Mouse (Mus musculus): Measurements from ENCODE around the gene Olfr30. TPM values are rescaled to one million over a fixed set of nuclear protein-coding genes. Genes with fewer than 3 reads are reported as not detected.
"Not testable (repeated sequence)": the region's sequence is repeated elsewhere in the genome, so short reads cannot be mapped to it uniquely, and the experiment has no call there.

Olfr30 gene
- not detected for total RNA-seq (2021)
- long read RNA-seq, experiment 1, result 0 reads
- long read RNA-seq, experiment 2, result 0 reads

GRCm38 (mm10) chr11:58462170-58462569 is at the start of gene Olfr30:
Gene Olfr30 (minus strand): TSS chr11:58462270.
- DNase-seq (ENCODE audit: low spot score in 2 of 2), result no peak

- not testable (repeated sequence) for DNase-seq (ENCODE audit: low spot score in 2 of 2)
Measured at GRCm38 (mm10) chr11:58509058-58509457, 47.0 kb upstream of the Olfr30 start.

GRCm38 (mm10) chr11:58502472-58502871 is 40.4 kb upstream of the Olfr30 start, which contains the start of gene Olfr331:
Gene Olfr331 (minus strand): TSS chr11:58502572.
- DNase-seq (ENCODE audit: low spot score in 2 of 2), result not testable (repeated sequence)

DNA sequence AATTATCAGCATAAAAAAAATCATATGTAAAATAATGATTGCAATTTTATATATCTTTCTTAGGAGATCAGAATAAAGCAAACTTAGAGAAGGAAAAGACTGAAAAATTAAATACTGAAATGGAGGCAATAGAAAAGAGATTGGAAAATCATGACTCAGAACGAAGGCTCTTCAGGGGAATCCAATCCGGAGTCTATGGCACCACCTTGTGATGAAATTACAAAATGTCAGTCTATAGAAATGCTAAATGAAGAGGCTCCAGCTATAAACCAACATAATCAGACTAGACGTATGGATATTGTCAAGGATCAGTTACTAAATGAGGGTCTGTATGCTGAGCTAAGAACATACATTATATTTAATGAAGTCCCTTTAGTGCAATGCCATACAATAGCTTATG is 37.2 kb upstream of the Olfr30 start:
- DNase-seq (ENCODE audit: low spot score in 2 of 2), result no peak

GRCm38 (mm10) chr11:58498761-58499160 is 36.7 kb upstream of the Olfr30 start:
- no peak for DNase-seq (ENCODE audit: low spot score in 2 of 2)

DNA sequence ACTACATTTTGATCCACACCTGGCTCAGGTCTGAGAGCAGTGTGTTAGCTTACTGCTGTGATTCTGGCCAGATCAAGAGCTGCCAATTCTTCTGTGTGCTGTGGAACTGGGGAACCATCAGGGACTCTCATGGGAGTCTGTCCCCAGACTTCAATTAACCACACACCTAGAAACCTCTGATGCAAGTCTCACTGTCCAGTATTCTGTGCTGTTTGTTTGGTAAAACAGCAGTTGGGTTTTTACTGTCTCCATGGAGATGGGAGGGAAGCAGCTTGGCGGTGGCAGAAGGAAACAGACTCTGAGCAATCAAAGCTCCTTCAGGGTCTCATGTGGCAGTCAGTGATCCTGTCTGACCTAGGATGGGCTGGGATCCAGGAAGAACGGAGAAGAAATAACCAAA is 30.4 kb upstream of the Olfr30 start, which contains the start of gene Olfr332:
Gene Olfr332 (minus strand): TSS at position 101 of the 400 bp plus-strand sequence.
- no peak for DNase-seq (ENCODE audit: low spot score in 2 of 2)

- no peak for DNase-seq (ENCODE audit: low spot score in 2 of 2)
Measured at GRCm38 (mm10) chr11:58453592-58453991, 8.5 kb downstream of the Olfr30 start.

GRCm38 (mm10) chr11:58452759-58453158 is 9.3 kb downstream of the Olfr30 start, which contains the start of gene Lypd9:
Gene Lypd9 (minus strand): TSS chr11:58452923.
- DNase-seq (ENCODE audit: low spot score in 2 of 2), result no peak

DNA sequence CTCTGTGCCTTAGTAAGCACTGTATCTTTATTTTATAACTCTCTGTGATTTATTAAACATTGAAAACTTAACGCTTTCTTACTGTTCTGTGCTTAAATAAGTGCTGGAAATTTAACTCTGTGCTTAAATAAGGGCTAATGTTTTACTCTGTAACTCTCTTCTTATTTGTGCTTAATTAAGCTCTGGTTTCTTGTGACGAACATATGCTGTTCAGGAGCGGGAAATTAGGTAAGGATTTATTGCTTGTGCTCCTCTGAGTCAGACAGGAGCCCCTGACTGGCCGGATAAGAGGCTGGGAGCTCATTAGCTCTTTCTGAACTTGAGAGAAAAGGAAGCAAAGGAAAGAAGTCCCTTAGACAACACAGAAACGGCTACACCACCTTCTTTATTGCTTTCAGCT is 24.2 kb downstream of the Olfr30 start:
- DNase-seq (ENCODE audit: low spot score in 2 of 2), result no peak

- DNase-seq (ENCODE audit: low spot score in 2 of 2), result no peak
Measured at GRCm38 (mm10) chr11:58432259-58432658, 29.8 kb downstream of the Olfr30 start, which contains the start of gene Gm12253. Gene Gm12253 (plus strand): TSS chr11:58432559.

DNA sequence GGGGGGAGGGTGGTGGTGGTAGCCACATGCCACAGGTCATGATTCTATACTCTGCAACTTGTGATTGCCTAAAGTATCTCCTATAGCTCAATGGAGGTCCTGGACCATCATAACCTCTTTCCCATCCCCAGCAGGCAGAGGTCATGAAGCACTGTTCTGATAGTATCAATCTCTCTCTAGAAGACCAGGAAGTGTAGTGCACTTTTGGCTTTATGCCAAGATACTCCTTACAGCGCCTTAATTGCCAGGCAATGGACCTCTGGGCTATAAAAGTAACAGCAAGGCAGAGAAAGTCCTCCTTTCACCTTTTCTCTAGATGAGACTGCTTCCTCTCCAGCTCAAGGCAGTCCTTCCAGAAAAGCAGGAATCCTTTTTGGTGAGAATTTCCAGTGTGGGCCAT is 41.3 kb downstream of the Olfr30 start, which contains the start of gene 1810065E05Rik:
Gene 1810065E05Rik (plus strand): TSS at position 297 of the 400 bp plus-strand sequence.
- DNase-seq (ENCODE audit: low spot score in 2 of 2), result no peak

DNA sequence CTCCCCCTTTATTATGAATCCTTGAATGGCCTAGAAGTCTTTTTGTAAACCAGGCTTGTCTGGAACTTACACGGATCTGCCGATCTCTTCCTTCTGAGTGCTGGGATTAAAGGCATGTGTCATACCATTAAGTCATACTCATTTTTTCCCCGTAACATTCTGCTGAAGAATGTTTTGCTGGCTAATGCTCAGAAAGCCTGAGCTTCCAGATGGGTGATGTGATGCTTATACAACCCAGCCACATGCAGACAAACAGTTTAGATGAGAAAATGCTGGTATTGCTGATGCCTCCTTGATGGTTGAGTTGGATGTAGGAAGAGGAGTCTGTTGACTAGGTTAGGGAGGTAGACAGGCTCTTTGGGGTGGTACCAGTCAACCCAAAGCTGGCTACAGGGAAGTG is 43.7 kb downstream of the Olfr30 start:
- DNase-seq (ENCODE audit: low spot score in 2 of 2), result no peak

GRCm38 (mm10) chr11:58408066-58408465 is 54.0 kb downstream of the Olfr30 start:
- no peak for DNase-seq (ENCODE audit: low spot score in 2 of 2)

Other genes starting within 250 kb of the Olfr30 start
- not detected for gene 4930438A08Rik, start 187.5 kb downstream of the Olfr30 start, total RNA-seq (2021)
- gene Zfp692, start 155.2 kb downstream of the Olfr30 start, total RNA-seq (2021), result 10 to 100 TPM; 25.4 to 28.9 TPM
- gene Zfp672, start 131.9 kb downstream of the Olfr30 start, total RNA-seq (2021), result 10 to 100 TPM; 39.4 to 45.1 TPM
- gene Sh3bp5l, start 131.5 kb downstream of the Olfr30 start, total RNA-seq (2021), result 10 to 100 TPM; 50.1 to 53.7 TPM
- not detected for gene Lypd8, start 83.2 kb downstream of the Olfr30 start, total RNA-seq (2021)
- gene 1810065E05Rik, start 41.2 kb downstream of the Olfr30 start, total RNA-seq (2021), result not detected
- not detected for gene Gm12253, start 29.7 kb downstream of the Olfr30 start, total RNA-seq (2021)
- not detected for gene Lypd9, start 9.3 kb downstream of the Olfr30 start, total RNA-seq (2021)
- gene Olfr332, start 30.3 kb upstream of the Olfr30 start, total RNA-seq (2021), result not detected
- not detected for gene Olfr331, start 40.3 kb upstream of the Olfr30 start, total RNA-seq (2021)
- gene Olfr330, start 72.6 kb upstream of the Olfr30 start, total RNA-seq (2021), result not detected
- gene Olfr329-ps, start 84.2 kb upstream of the Olfr30 start, total RNA-seq (2021), result not detected
- not detected for gene Olfr328, start 93.4 kb upstream of the Olfr30 start, total RNA-seq (2021)
- gene Olfr224, start 108.3 kb upstream of the Olfr30 start, total RNA-seq (2021), result not detected
- gene Olfr325, start 115.5 kb upstream of the Olfr30 start, total RNA-seq (2021), result not detected
- gene Olfr324, start 132.8 kb upstream of the Olfr30 start, total RNA-seq (2021), result not detected
- gene 2210407C18Rik, start 153.8 kb upstream of the Olfr30 start, total RNA-seq (2021), result not detected
- gene Olfr323, start 168.2 kb upstream of the Olfr30 start, total RNA-seq (2021), result not detected
- under 1 TPM in 1 of 2 experiments, not detected in 1; 0.21 TPM for gene Trim58, start 178.2 kb upstream of the Olfr30 start, total RNA-seq (2021)
- not detected for gene Olfr322, start 196.5 kb upstream of the Olfr30 start, total RNA-seq (2021)
- gene Olfr320, start 218.8 kb upstream of the Olfr30 start, total RNA-seq (2021), result not detected
- not detected for gene Olfr319, start 236.9 kb upstream of the Olfr30 start, total RNA-seq (2021)